In genomic region chr12:8771844-8772380, GRCm38 (mm10) we compare ENCODE assay signal across 7 mouse cellular contexts. TPM values are rescaled to one million over a fixed set of nuclear protein-coding genes. Genes with fewer than 3 reads are reported as not detected.
DNase-seq lines count a peak whose midpoint lies in the region; ATAC-seq lines count a peak whose summit lies in the region.

No protein-coding gene starts in this region.

- ATAC-seq in limb, embryonic 13.5 days (ENCODE audit: low FRiP score, low read depth), result no peak
- peak; percentile 24; the same call in 1 of the 2 replicates for ATAC-seq in neural tube, embryonic 11.5 days (ENCODE audit: insufficient read depth, low FRiP score, low TSS enrichment)

- H3K4me2 ChIP-seq in limb, embryonic 13.5 days (replicated peaks), result peak overlapping the region; percentile 82
- peak overlapping the region; percentile 94 for H3K4me2 ChIP-seq in neural tube, embryonic 11.5 days (ENCODE audit: low read depth)

- intact Hi-C loops in gastrocnemius, postnatal 14 days (cut with DNase I; ENCODE audit: low total_unique reads), result no loop called here

- peak; percentile 44 for DNase-seq in ovary, postnatal 36 days (ENCODE audit: low spot score)
- DNase-seq in ovary, adult 18-20 months (ENCODE audit: low spot score), result no peak
- DNase-seq in embryo, embryonic 10.5 days (ENCODE audit: low spot score), result peak; percentile 74
- DNase-seq in gastrocnemius, postnatal 14 days, result peak; percentile 32
- DNase-seq in neural tube, embryonic 11.5 days (ENCODE audit: low spot score), result peak; percentile 77
- no peak for DNase-seq in frontal cortex, postnatal 10 days (ENCODE audit: low spot score in 2 of 2)

- 0 out of 2 replicates have a peak, but pooled peaks cover 4% of the 10 kb centered on the region for H3K36me3 ChIP-seq in limb, embryonic 13.5 days
- H3K36me3 ChIP-seq in neural tube, embryonic 11.5 days (ENCODE audit: control insufficient read depth, insufficient read depth, low read length), result no peaks in the 10 kb centered on the region

- H3K4me3 ChIP-seq in limb, embryonic 13.5 days, result peak overlapping the region; percentile 79
- peak overlapping the region; percentile 87 for H3K4me3 ChIP-seq in neural tube, embryonic 11.5 days (ENCODE audit: low read depth, low read length)

- no peaks in the 10 kb centered on the region for H3K9me3 ChIP-seq in limb, embryonic 13.5 days
- H3K9me3 ChIP-seq in neural tube, embryonic 11.5 days (ENCODE audit: control insufficient read depth, low read length), result no peaks in the 10 kb centered on the region

- peak overlapping the region; percentile 96 for H3K27ac ChIP-seq in limb, embryonic 13.5 days
- H3K27ac ChIP-seq in neural tube, embryonic 11.5 days (ENCODE audit: low read depth, low read length), result peak overlapping the region; percentile 73

- H3K4me1 ChIP-seq in limb, embryonic 13.5 days, result peaks cover 43% of the 10 kb centered on the region
- peaks cover 6% of the 10 kb centered on the region for H3K4me1 ChIP-seq in neural tube, embryonic 11.5 days (ENCODE audit: control insufficient read depth, insufficient read depth, low read length)

- no peaks in the 10 kb centered on the region for H3K27me3 ChIP-seq in limb, embryonic 13.5 days
- H3K27me3 ChIP-seq in neural tube, embryonic 11.5 days (ENCODE audit: control insufficient read depth, insufficient read depth, low read length), result no peaks in the 10 kb centered on the region

- under 1% methylated on average over 37 of the region's 37 CpGs for WGBS in limb, embryonic 13.5 days
- WGBS in neural tube, embryonic 11.5 days, result under 1% methylated on average over 37 of the region's 37 CpGs

- peak overlapping the region; percentile 92 for H3K9ac ChIP-seq in limb, embryonic 13.5 days
- H3K9ac ChIP-seq in neural tube, embryonic 11.5 days (ENCODE audit: low read length), result peak overlapping the region; percentile 94

RNA-seq across cellular contexts. Expression of gene Sdc1, which starts 0.8 kb away (rescaled TPM):
- 10 to 100 TPM in 1 of 2 experiments, 1 to 10 TPM in 1; 8.3 to 11.2 TPM for total RNA-seq in gastrocnemius, postnatal 14 days (2021)
- polyA plus RNA-seq in limb, embryonic 13.5 days (2015; fragmentation: Nextera tagmentation; extraction: Ambion mirVana), result 252 and 254 TPM in 2 replicates
- 55.7 and 59.1 TPM in 2 replicates for polyA plus RNA-seq in neural tube, embryonic 11.5 days (2014; fragmentation: Nextera tagmentation; extraction: Ambion mirVana)

Comparison
In these comparisons a context has a peak if more than half of its experiments do, and no peak if none do; other contexts are left out.
1. DNase-seq: peak in ovary, postnatal 36 days (single experiment), embryo, embryonic 10.5 days (single experiment), gastrocnemius, postnatal 14 days (single experiment) and neural tube, embryonic 11.5 days (single experiment); none in ovary, adult 18-20 months (single experiment) and frontal cortex, postnatal 10 days (0 of 2).